Mouse (Mus musculus) kidney, embryonic 16.5 days (tissue): ENCODE measurements around the gene Fancc. TPM values are rescaled to one million over a fixed set of nuclear protein-coding genes. Genes with fewer than 3 reads are reported as not detected.

Experiments
- microRNA counts: library from miRNA; unstranded; fragments of <30 nt; microRNA quantifications from one replicate; lab custom pipeline; 2016
- microRNA-seq: library from miRNA; unstranded; fragments of <30 nt; microRNA quantifications from one replicate; pipeline ENCODE4, GENCODE M21; 2016
- polyA plus RNA-seq: library from polyadenylated mRNA; unstranded; fragments of >200 nt; fragmentation: Nextera tagmentation; extraction: Ambion mirVana; gene quantifications from 2 replicates; pipeline ENCODE4 v1.2.1, GENCODE M21; 2015

The Fancc gene
- polyA plus RNA-seq, 1 experiment from 2014 or later: 22.2 TPM

MicroRNAs encoded within 50 kb of the gene (microRNA counts, 519-probe panel; counts per million panel counts)
- 4,019 counts per million, percentile 89 among the panel's probes with 10 or more counts for microRNA mmu-miR-23b (lab: Ali Mortazavi, UCI)
- 3,656 counts per million, percentile 84 among the panel's probes with 10 or more counts for microRNA mmu-miR-24 (lab: Ali Mortazavi, UCI)
- 3,181 counts per million, percentile 73 among the panel's probes with 10 or more counts for microRNA mmu-miR-27b (lab: Ali Mortazavi, UCI)

Small RNA genes lying within 50 kb of the gene (microRNA-seq; reads per million reads assigned to microRNA genes)
- gene Mir23b (29,560 reads per million, percentile 97 among the genes with 10 or more reads in this experiment), gene Mir24-1 (not detected), gene Mir27b (2,290 reads per million, percentile 85 among the genes with 10 or more reads in this experiment), gene Mir3074-1 (not detected)

Other genes starting within 250 kb of the Fancc start
- 15.8 and 18.9 TPM in 2 replicates for gene Ptch1, start 76.3 kb upstream of the Fancc start, polyA plus RNA-seq